Mouse (Mus musculus) heart, embryonic 15.5 days (tissue): ENCODE data around the gene Nktr. TPM values are rescaled to one million over a fixed set of nuclear protein-coding genes. Genes with fewer than 3 reads are reported as not detected.
A peak's percentile ranks its signal among the peaks of the same experiment; 100 is the strongest.

Source experiments
- ATAC-seq: fragments of 200-750 bp; cut with Nextera tagmentation; replicated peaks from 2 replicates; pipeline ENCODE4 v1.8.0; 2017; ENCODE audit warnings: low read depth, moderate TSS enrichment; ENCODE audit not compliant: insufficient number of reproducible peaks, insufficient read depth, low FRiP score
- H3K27ac ChIP-seq: fragments of 300-500 bp; sonication (generic); 2 replicates; pipeline ENCODE4 v1.5.1; 2015; ENCODE audit warnings: mild to moderate bottlenecking, inconsistent platforms
- H3K27me3 ChIP-seq: fragments of 300-500 bp; sonication (generic); 2 replicates; pipeline ENCODE4 v1.6.1; 2015; ENCODE audit warnings: inconsistent platforms
- H3K36me3 ChIP-seq: fragments of 300-500 bp; sonication (generic); 2 replicates; pipeline ENCODE4 v1.6.1; 2015; ENCODE audit warnings: mild to moderate bottlenecking, inconsistent platforms
- H3K4me1 ChIP-seq: fragments of 300-500 bp; sonication (generic); replicated peaks from 2 replicates; pipeline ENCODE4 v1.6.1; 2015; ENCODE audit warnings: inconsistent platforms
- H3K4me2 ChIP-seq: fragments of 300-500 bp; sonication (generic); 2 replicates; pipeline ENCODE4 v1.6.1; 2015; ENCODE audit warnings: inconsistent platforms, mild to moderate bottlenecking, moderate library complexity
- H3K4me3 ChIP-seq: fragments of 300-500 bp; sonication (generic); 2 replicates; pipeline ENCODE4 v1.5.1; 2015; ENCODE audit warnings: mild to moderate bottlenecking, inconsistent platforms
- H3K9ac ChIP-seq: fragments of 300-500 bp; sonication (generic); 2 replicates; pipeline ENCODE4 v1.6.1; 2015; ENCODE audit warnings: mild to moderate bottlenecking, inconsistent platforms
- H3K9me3 ChIP-seq: fragments of 300-500 bp; sonication (generic); replicated peaks from 2 replicates; pipeline ENCODE4 v1.6.1; 2016; ENCODE audit warnings: inconsistent platforms
- WGBS: fragments of 180-500 bp; shearing (Covaris S2); methylation state at CpG from one replicate; pipeline ENCODE4 v1.1.7; 2015; ENCODE audit warnings: mixed read lengths; 5-methylcytosine and 5-hydroxymethylcytosine counted together
- polyA plus RNA-seq: library from polyadenylated mRNA; unstranded; fragments of >200 nt; fragmentation: Nextera tagmentation; extraction: Ambion mirVana; gene quantifications from 2 replicates; pipeline ENCODE4 v1.2.1, GENCODE M21; 2015

The Nktr gene
- polyA plus RNA-seq, 1 experiment from 2014 or later, result 46.0 TPM

DNA sequence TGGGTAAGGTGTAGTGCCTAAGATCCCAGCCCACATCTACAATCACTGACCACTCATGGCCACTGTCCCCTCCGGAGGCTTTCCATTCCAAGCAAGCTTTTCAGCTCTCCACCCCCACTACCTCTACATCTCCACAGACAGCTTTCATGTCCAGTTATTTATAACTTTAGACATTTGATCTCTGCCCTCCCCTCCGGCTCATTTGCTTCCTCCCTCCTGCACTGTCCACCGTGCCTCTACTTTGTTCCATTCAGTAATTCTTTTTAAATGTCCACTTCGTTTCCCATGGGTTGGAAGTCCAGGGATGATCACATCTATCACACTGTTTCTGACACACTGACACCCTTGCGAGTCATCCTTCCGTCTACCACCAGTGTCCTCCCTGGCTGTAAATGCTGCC is 11.2 kb upstream of the Nktr start:
- Histone ChIP-seq H3K27ac (no peak overlapping the region), H3K9ac (no peak overlapping the region), H3K4me3 (no peak overlapping the region), H3K4me1 (peaks cover 36% of the 10 kb centered on the region), H3K27me3 (no peaks in the 10 kb centered on the region), H3K4me2 (no peak overlapping the region), H3K9me3 (no peaks in the 10 kb centered on the region), H3K36me3 (peaks cover 5% of the 10 kb centered on the region)
- no peak for ATAC-seq
- WGBS, result 47% methylated on average over 6 of the region's 6 CpGs

DNA sequence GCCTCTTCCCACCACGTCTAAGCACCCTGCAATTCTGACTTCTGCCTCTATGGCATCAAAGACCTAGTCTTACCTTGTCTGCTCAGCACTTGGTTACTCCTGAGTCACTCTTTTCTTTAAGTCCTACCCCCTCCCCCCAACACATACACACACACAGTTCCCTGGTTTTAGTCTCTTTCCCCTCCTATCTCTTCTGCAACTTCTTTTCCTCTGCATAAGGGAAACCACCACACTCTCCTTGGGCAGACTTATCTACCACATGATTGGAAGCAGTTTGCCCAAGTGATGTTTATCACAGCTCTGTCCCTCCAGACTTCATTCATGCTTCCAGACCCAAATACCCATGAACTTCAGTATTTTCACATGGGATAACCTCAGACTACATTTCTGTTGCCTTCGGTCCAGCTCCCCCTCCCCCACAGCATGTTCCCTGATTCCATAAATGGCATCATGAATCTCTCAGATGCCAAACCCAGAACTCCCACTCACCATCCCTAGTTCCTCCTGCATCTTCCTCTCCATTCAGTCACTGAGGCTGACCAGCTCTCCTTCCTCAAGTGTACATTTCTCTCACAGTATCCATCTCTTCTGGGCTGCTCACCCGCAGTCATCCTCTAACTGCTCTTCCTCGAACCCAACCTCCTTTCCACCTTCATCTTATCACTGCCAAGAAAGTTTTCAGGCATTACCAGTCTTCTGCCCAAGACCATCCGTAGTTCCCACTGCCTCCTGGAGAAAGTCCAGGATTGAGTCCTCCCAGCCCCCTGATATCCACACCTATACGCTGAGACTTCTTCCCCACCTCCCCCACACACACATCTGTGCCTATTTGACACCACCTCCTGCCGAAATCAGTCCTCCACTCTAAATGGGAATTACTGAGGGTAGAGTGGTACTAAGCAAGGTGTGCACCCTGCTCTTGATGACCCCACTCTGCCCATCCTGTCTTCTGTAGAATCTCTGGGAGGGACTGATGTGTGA is 10.2 kb upstream of the Nktr start:
- no peak for ATAC-seq
- Histone ChIP-seq H3K27ac (no peak overlapping the region), H3K4me1 (peaks cover 36% of the 10 kb centered on the region), H3K4me3 (no peak overlapping the region), H3K9ac (no peak overlapping the region), H3K27me3 (no peaks in the 10 kb centered on the region), H3K36me3 (peaks cover 13% of the 10 kb centered on the region), H3K4me2 (no peak overlapping the region), H3K9me3 (no peaks in the 10 kb centered on the region)
- 64% methylated on average over 7 of the region's 7 CpGs for WGBS

DNA sequence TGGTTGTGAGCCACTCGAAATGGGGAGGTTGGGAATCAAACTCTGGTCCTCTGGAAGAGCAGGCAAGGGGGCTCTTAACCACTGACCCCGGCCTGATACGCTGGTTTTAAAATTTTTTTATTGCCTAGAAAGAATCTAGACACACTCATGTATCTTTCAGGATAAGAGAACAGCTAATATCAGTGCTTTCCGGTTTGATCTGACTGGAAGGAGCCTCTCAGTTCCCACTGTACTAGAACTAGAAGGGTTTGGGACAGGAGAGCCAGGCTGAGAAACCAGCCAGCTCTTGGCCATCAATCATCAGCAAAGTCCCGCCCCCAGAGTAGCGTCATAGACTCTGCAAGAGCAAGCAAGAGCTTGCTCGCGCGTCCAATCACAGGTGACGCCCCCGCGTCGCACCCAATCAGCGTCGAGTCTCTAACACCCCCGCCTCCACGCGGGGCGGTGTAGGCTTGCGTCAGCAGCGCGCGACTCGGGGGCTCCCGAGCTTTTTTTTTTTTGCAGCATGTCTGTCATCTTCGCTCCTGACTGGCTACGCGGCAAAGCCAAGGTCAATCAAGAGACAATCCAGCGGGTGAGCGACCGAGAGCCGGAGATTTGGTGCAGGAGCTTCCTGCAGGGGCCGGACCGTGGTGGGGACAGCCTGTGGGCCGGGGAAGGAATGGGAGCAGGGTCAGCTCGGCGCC is 8.9 kb upstream of the Nktr start, which contains the start of gene Ss18l2:
Gene Ss18l2, plus strand, starts transcription at position 432 of the 686 bp plus-strand sequence.
- Histone ChIP-seq H3K9me3 (no peaks in the 10 kb centered on the region), H3K4me3 (peak within 1 kb of the TSS; percentile 82), H3K4me1 (peaks cover 29% of the 10 kb centered on the region), H3K4me2 (peak within 1 kb of the TSS; percentile 63), H3K27ac (peak within 1 kb of the TSS; percentile 97), H3K36me3 (peaks cover 13% of the 10 kb centered on the region), H3K27me3 (no peaks in the 10 kb centered on the region), H3K9ac (peak within 1 kb of the TSS; percentile 83)
- WGBS, result 4% methylated on average over 37 of the region's 37 CpGs
- peak; percentile 100 for ATAC-seq

DNA sequence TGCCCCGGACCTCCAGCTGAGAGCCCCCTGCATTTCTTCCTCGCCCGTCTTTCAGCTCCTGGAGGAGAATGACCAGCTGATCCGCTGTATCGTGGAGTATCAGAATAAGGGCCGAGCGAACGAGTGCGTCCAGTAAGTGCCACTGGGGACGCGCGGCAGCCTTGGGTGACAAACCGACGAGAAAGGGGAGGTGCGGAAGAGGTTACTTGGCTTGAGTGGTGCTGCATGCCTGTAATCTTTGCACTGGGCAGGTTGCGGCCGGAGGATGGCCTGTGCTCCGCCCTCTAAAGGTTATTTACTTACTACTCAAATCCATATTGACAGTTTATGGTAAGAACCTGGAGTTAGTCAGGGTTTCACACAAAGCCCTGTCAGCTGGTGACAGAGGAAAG is 8.4 kb upstream of the Nktr start:
- WGBS, result 0% methylated on average over 18 of the region's 18 CpGs
- Histone ChIP-seq H3K4me2 (peak overlapping the region; percentile 63), H3K27me3 (no peaks in the 10 kb centered on the region), H3K9ac (peak overlapping the region; percentile 83), H3K9me3 (no peaks in the 10 kb centered on the region), H3K4me1 (peaks cover 23% of the 10 kb centered on the region), H3K27ac (peak overlapping the region; percentile 97), H3K4me3 (peak overlapping the region; percentile 82), H3K36me3 (peaks cover 13% of the 10 kb centered on the region)
- peak; percentile 15; the same call in 1 of the 2 replicates for ATAC-seq

DNA sequence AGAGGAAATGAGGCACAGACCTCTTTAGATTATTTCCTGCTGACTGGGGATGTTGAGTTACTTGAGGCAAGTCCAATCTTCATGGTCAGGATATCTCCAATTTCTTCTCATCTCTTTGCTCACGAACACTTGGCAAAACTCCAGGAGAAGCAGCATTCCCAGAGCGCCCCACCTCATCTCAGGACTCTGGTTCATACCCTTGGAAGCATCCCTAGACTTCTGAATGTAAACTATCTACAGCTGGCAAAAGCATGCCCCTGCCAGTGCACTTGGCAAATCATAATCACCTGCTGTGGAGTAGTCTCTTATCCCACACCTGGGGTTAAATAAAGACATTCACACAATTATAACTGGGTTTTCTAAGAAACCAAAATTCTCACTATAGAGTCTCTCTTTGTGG is 1.9 kb upstream of the Nktr start:
- H3K4me1 ChIP-seq, result peaks cover 20% of the 10 kb centered on the region
- no peaks in the 10 kb centered on the region for H3K27me3 ChIP-seq
- H3K36me3 ChIP-seq, result peaks cover 20% of the 10 kb centered on the region
- WGBS, result 70% methylated on average over 2 of the region's 2 CpGs
- no peak overlapping the region for H3K4me3 ChIP-seq
- H3K9ac ChIP-seq, result no peak overlapping the region
- no peak overlapping the region for H3K4me2 ChIP-seq
- no peak overlapping the region for H3K27ac ChIP-seq
- H3K9me3 ChIP-seq, result no peaks in the 10 kb centered on the region; the same call in 1 of the 2 replicates
- ATAC-seq, result no peak

DNA sequence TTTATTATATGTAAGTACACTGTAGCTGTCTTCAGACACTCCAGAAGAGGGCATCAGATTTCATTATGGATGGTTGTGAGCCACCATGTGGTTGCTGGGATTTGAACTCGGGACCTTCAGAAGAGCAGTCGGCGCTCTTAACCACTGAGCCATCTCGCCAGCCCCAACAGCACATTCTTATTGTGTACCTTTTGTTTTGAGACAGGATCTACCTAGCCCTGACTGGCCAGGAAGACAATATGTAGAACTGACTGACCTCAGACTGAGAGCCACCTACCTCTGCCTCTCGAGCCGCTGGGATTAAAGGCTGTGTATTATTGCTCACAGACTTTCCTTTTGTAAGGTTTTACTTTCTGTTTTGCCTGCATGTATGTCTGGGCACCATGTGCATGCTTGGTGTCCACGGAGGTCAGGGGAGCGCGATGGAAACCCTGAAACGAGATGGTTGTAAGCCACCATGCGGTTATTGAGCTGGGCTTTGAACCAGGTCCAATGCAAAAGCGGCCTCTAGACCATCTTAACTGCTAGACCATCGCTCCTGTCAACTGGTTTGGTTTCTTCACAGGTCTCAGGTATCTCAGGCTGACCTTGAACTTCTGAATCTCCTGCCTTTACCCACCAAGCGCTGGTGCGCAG is 781 bp upstream of the Nktr start:
- H3K27ac ChIP-seq, result peak overlapping the region; percentile 98
- H3K4me2 ChIP-seq, result peak overlapping the region; percentile 71
- WGBS, result 71% methylated on average over 15 of the region's 15 CpGs
- ATAC-seq, result no peak
- no peaks in the 10 kb centered on the region; the same call in 1 of the 2 replicates for H3K9me3 ChIP-seq
- no peaks in the 10 kb centered on the region for H3K27me3 ChIP-seq
- H3K9ac ChIP-seq, result peak overlapping the region; percentile 57
- peaks cover 17% of the 10 kb centered on the region for H3K4me1 ChIP-seq
- H3K36me3 ChIP-seq, result peaks cover 11% of the 10 kb centered on the region
- peak overlapping the region; percentile 95 for H3K4me3 ChIP-seq

DNA sequence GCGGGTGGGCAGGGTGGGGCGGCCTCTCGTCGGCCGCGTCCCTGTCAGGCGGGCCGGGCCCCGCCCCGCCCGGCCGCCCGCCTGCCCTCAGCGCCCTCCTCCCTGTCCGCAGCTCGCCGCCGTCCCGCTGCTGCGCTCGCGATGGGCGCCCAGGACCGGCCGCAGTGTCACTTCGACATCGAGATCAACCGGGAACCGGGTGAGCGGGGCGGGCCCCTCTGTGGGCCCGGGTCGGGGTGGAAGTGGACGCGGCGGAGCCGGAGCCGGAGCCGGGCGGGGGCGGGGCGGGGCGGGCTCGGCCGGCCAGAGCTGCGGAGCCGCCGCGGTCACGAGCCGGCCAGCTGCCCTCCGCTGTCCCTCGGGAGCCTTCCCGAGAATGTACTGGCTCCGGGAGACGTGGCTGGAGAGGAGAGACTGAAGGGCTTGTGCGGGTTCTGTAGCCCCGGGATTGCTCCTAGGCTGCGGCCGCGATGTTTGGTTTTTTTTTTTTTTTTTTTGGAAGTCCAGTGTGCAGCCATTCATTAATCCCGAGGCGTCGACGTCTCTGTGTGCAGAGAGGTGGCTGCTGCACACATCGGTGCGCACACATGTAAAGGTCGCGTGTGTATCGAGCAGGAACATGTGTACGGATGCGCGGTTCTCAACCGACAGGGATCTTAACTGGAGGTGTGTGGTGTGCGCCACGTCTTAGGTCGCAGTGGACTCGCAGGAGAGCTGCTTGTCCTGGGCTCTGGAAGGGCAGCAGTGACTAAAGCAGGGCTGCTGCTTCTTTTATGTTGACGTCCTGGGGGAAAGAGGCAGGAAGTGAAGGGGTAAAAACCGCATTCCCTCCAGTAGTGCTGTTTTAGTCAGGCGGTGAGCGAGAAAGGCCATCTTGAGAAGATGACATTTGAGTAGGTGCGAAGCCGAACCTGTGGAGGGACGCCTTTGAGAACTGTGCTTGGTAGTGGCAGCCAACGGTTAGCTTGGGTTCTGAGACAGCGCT is 670 bp downstream of the Nktr start:
- peaks cover 17% of the 10 kb centered on the region for H3K4me1 ChIP-seq
- H3K4me3 ChIP-seq, result peak overlapping the region; percentile 95
- peak; percentile 73 for ATAC-seq
- H3K9ac ChIP-seq, result peak overlapping the region; percentile 98
- WGBS, result under 1% methylated on average over 60 of the region's 87 CpGs
- 0 out of 2 replicates have a peak, but pooled peaks cover 7% of the 10 kb centered on the region for H3K36me3 ChIP-seq
- H3K27ac ChIP-seq, result peak overlapping the region; percentile 98
- no peaks in the 10 kb centered on the region; the same call in 1 of the 2 replicates for H3K9me3 ChIP-seq
- H3K4me2 ChIP-seq, result peak overlapping the region; percentile 75
- no peaks in the 10 kb centered on the region for H3K27me3 ChIP-seq

DNA sequence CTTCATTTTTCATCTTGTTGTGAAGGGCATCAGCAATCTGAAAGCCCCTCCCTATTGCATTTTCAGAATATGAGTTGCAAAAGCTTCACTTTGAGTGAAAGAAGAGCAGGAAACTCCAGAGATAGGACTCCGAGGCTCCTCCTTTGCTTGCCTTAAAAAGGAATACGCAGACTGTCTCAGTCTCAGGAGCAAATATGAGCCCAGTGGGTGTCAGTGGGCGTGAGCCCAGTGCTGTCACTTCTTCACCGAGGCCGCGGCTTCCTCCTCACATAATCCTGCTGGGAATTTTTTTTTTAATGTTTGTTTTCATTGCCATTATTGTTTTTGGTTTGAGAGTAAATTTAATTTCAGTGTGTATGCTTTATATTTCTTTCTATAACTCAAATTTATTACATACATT is 21.5 kb downstream of the Nktr start:
- WGBS, result 79% methylated on average over 6 of the region's 6 CpGs
- no peaks in the 10 kb centered on the region; the same call in 1 of the 2 replicates for H3K4me1 ChIP-seq
- no peak overlapping the region for H3K4me3 ChIP-seq
- H3K36me3 ChIP-seq, result peaks cover 53% of the 10 kb centered on the region
- H3K4me2 ChIP-seq, result no peak overlapping the region
- no peak overlapping the region for H3K27ac ChIP-seq
- no peak for ATAC-seq
- H3K9me3 ChIP-seq, result no peaks in the 10 kb centered on the region
- H3K9ac ChIP-seq, result no peak overlapping the region
- no peaks in the 10 kb centered on the region for H3K27me3 ChIP-seq

DNA sequence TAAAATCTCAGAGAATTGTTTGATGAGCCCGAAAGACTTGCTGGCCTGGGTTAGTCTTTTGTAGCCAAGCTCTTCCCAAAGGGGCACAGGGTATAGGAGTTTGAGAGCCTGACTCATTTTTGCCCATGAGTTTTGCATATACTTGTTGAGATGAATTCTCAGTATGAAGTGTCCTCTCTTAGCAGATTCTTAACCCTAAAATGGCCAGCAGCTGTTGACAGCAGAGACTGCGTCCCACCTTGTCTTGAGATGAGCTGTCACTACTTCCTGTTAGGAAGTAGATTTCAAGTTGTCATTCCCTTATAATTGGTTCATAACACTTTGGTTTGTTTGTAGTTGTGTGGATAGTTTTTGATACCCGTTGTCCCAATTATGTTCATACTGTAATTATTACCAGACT is 22.2 kb downstream of the Nktr start:
- Histone ChIP-seq H3K27me3 (no peaks in the 10 kb centered on the region), H3K27ac (no peak overlapping the region), H3K4me2 (no peak overlapping the region), H3K4me3 (no peak overlapping the region), H3K4me1 (no peaks in the 10 kb centered on the region; the same call in 1 of the 2 replicates), H3K36me3 (peaks cover 56% of the 10 kb centered on the region), H3K9me3 (no peaks in the 10 kb centered on the region), H3K9ac (no peak overlapping the region)
- 84% methylated on average over 3 of the region's 3 CpGs for WGBS
- ATAC-seq, result no peak

DNA sequence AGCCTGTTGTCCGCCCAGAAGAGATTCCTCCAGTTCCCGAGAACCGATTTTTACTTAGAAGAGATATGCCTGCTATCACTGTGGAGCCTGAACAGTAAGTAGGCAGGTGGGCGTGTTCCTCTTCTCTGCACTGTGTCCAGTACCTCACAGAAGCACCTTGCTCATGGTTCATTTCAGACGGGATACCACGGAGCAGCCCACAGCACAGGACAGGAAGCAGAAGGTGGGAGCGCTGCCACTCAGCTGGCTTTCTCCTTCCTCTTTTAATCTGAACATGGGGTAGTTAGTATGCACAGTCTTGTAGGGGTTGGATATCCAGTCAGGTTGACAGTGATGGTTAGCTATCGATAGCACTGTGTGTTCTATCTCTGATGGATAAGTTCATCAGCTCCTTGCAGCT is 25.1 kb downstream of the Nktr start:
- no peaks in the 10 kb centered on the region for H3K27me3 ChIP-seq
- no peak overlapping the region for H3K4me3 ChIP-seq
- no peak overlapping the region for H3K27ac ChIP-seq
- H3K9ac ChIP-seq, result no peak overlapping the region
- no peaks in the 10 kb centered on the region for H3K9me3 ChIP-seq
- H3K4me1 ChIP-seq, result no peaks in the 10 kb centered on the region; the same call in 1 of the 2 replicates
- 84% methylated on average over 8 of the region's 8 CpGs for WGBS
- peaks cover 83% of the 10 kb centered on the region for H3K36me3 ChIP-seq
- H3K4me2 ChIP-seq, result no peak overlapping the region
- no peak for ATAC-seq
